Mouse (Mus musculus) 3134 (cell line): Measurements from ENCODE around the gene Gpha2.

ENCODE experiments used
- DNase-seq: peaks from one replicate; pipeline ENCODE4 v3.0.0-alpha.2; 2011; ENCODE audit warnings: low spot score; ENCODE audit not compliant: insufficient read length; ENCODE audit errors: extremely low read depth

Gene Gpha2

GRCm38 (mm10) chr19:6272053-6272452 lies 45.9 kb downstream of the Gpha2 start:
- no peak for DNase-seq

GRCm38 (mm10) chr19:6272738-6273137 lies 46.6 kb downstream of the Gpha2 start:
- DNase-seq = no peak

GRCm38 (mm10) chr19:6273592-6273991 lies 47.4 kb downstream of the Gpha2 start:
- no peak for DNase-seq

GRCm38 (mm10) chr19:6273998-6274608 lies 47.9 kb downstream of the Gpha2 start:
- DNase-seq = no peak

GRCm38 (mm10) chr19:6275740-6276389 lies 49.7 kb downstream of the Gpha2 start:
- DNase-seq = no peak

GRCm38 (mm10) chr19:6276426-6277421 lies 50.5 kb downstream of the Gpha2 start, which contains the start of gene Ehd1:
TSS of gene Ehd1 (plus strand) at chr19:6276725.
- peak; percentile 98 for DNase-seq
